Mouse (Mus musculus): Measurements from ENCODE around the gene Pmpca. TPM values are rescaled to one million over a fixed set of nuclear protein-coding genes. Genes with fewer than 3 reads are reported as not detected.

The Pmpca gene
- polyA plus RNA-seq, 1 experiment = 74.1 TPM

DNA sequence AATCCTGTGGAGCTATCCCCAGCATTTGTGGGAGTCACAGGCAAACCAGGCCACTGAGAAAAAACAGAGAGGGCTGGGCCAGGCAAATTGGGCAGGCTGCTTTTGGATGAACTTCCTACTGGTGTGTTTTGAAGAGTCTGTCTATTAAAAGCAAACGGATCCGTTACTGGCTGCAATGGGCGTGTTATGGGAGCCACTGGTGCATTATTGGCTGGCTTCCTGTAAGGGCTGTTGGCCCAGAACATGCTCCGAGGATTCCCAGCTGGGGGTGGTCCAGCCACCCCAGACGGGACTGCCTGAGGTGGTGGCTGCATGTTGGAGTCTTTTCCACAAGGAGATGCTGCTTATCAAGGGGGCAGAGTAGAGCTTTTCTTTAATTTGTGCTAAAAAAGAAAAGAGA, 52.5 kb downstream of the Pmpca start:
- Histone ChIP-seq H3K4me1 (ENCODE audit: control insufficient read depth, insufficient read depth, low read length) (peaks cover 3% of the 10 kb centered on the region), H3K4me3 (ENCODE audit: control insufficient read depth, low read depth, low read length) (no peak overlapping the region), H3K36me3 (ENCODE audit: control insufficient read depth, insufficient read depth, low read length) (peaks cover 9% of the 10 kb centered on the region), H3K27me3 (ENCODE audit: control insufficient read depth, insufficient read depth, low read length) (no peaks in the 10 kb centered on the region), H3K27ac (ENCODE audit: control insufficient read depth, insufficient read depth, low read depth, low read length) (no peak overlapping the region)
- no peak for TF ChIP-seq POLR2A (IDR thresholded peaks at IDR 0.05; ENCODE audit: control insufficient read depth, low read depth, low read length)
- TF ChIP-seq CTCF (IDR thresholded peaks at IDR 0.05; ENCODE audit: control insufficient read depth, insufficient read depth, insufficient replicate concordance, low read depth, low read length) = no peak

DNA sequence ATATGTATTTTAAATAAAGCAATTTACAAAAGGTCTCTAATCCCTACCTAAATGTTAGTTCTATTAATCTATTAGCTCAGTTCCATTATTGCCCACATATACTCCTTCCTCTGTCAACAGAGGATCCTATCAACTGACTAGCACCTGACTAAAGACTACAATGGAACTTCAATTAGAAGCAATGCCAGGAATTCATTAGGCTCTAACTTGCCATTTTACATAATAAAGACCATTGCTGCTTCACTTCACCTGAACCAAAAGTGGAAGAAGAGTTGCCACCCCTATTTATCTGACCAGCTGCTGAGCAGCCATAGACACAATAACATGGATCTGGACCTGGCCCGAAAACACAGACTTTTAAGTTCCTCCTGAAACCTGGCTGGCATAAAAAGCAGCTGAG, 53.7 kb downstream of the Pmpca start:
- TF ChIP-seq POLR2A (IDR thresholded peaks at IDR 0.05; ENCODE audit: control insufficient read depth, low read depth, low read length) = no peak
- TF ChIP-seq CTCF (IDR thresholded peaks at IDR 0.05; ENCODE audit: control insufficient read depth, insufficient read depth, insufficient replicate concordance, low read depth, low read length) = no peak
- Histone ChIP-seq H3K36me3 (ENCODE audit: control insufficient read depth, insufficient read depth, low read length) (peaks cover 9% of the 10 kb centered on the region), H3K27me3 (ENCODE audit: control insufficient read depth, insufficient read depth, low read length) (no peaks in the 10 kb centered on the region), H3K4me1 (ENCODE audit: control insufficient read depth, insufficient read depth, low read length) (peaks cover 4% of the 10 kb centered on the region), H3K27ac (ENCODE audit: control insufficient read depth, insufficient read depth, low read depth, low read length) (no peak overlapping the region), H3K4me3 (ENCODE audit: control insufficient read depth, low read depth, low read length) (no peak overlapping the region)

DNA sequence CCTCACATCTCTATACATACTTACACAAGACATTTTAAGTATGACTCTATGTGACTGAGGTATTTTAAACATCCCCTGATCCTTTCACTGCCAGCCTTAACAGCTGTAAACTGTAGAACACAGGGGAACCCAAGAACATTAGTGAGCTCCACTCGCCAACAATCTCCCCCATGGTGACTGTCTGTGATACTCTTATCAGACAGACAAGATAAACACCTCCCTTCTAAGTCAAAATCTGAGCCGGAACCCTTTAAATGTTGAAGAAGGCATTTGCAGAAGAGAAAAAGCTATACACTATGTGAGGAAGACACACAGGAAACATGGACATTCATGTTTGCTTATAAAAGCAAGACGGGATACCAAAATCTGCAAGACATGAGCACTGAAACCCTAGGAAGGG, 54.7 kb downstream of the Pmpca start:
- Histone ChIP-seq H3K4me3 (ENCODE audit: control insufficient read depth, low read depth, low read length) (peak overlapping the region; percentile 81), H3K36me3 (ENCODE audit: control insufficient read depth, insufficient read depth, low read length) (peaks cover 5% of the 10 kb centered on the region), H3K27ac (ENCODE audit: control insufficient read depth, insufficient read depth, low read depth, low read length) (no peak overlapping the region), H3K4me1 (ENCODE audit: control insufficient read depth, insufficient read depth, low read length) (peaks cover 4% of the 10 kb centered on the region), H3K27me3 (ENCODE audit: control insufficient read depth, insufficient read depth, low read length) (no peaks in the 10 kb centered on the region)
- TF ChIP-seq POLR2A (IDR thresholded peaks at IDR 0.05; ENCODE audit: control insufficient read depth, low read depth, low read length) = no peak
- TF ChIP-seq CTCF (IDR thresholded peaks at IDR 0.05; ENCODE audit: control insufficient read depth, insufficient read depth, insufficient replicate concordance, low read depth, low read length) = no peak

DNA sequence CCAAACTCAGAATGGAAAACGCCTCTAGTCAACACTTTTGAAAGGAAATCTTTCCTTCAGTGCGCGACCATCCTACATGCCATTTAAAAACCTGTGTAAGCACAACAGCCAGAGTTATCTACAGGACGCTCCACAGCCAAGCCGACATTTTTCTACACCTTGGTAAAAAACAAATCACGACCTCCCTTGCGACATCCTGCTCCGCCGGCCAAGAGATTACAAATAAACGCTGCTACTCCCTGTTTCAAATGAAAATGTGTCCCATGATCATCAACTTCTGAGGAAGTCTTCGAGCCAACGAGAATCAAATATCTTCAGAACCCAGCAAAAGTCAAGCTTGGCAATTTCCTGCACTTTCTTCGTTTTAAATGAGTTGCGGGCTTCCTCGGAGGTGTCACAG, 55.2 kb downstream of the Pmpca start:
- peaks cover 5% of the 10 kb centered on the region for H3K36me3 ChIP-seq (ENCODE audit: control insufficient read depth, insufficient read depth, low read length)
- no peaks in the 10 kb centered on the region for H3K27me3 ChIP-seq (ENCODE audit: control insufficient read depth, insufficient read depth, low read length)
- H3K27ac ChIP-seq (ENCODE audit: control insufficient read depth, insufficient read depth, low read depth, low read length) = peak overlapping the region; percentile 79
- H3K4me1 ChIP-seq (ENCODE audit: control insufficient read depth, insufficient read depth, low read length) = peaks cover 4% of the 10 kb centered on the region
- TF ChIP-seq POLR2A (IDR thresholded peaks at IDR 0.05; ENCODE audit: control insufficient read depth, low read depth, low read length) (no peak), CTCF (IDR thresholded peaks at IDR 0.05; ENCODE audit: control insufficient read depth, insufficient read depth, insufficient replicate concordance, low read depth, low read length) (no peak)
- peak overlapping the region; percentile 81 for H3K4me3 ChIP-seq (ENCODE audit: control insufficient read depth, low read depth, low read length)

DNA sequence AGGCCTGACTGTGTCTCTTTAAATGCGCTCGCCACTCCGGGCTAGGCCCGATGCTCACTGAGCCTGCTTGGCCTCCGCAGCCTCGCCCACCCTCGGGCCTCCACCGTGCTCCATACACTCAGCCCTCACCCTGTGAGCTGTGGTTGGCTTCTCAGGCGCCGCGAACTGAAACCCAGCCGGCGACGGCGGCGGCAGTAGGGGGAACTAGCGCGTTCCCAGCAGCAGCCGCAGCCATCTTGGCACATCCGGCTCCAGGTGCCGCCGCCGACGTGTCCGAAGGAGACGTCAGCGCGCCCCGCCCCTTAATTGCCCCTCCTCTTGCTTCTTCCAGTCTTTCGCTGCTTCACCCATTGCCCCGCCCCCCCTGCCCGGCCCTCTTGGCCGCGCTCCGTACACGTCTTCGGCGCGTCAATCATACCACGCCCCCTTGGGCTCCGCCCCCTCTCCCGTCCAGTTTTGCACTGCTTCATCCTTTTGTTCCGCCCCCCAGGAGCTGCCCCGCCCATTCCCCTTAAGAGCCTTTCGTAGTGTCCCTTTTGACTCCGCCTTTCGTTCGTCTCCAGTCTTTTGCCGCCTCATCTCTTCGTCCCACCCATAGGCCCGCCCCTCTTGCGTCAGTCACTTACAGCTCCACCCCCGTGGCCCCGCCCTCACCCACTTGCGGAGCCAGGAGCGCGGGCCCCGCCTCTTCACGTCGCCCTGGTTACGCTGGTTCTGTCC, 56.0 kb downstream of the Pmpca start, which contains the start of gene Sec16a:
Sec16a (minus strand) TSS at position 271 of the 720 bp plus-strand sequence.
- Histone ChIP-seq H3K4me1 (ENCODE audit: control insufficient read depth, insufficient read depth, low read length) (peaks cover 4% of the 10 kb centered on the region), H3K27ac (ENCODE audit: control insufficient read depth, insufficient read depth, low read depth, low read length) (peak within 1 kb of the TSS; percentile 96), H3K27me3 (ENCODE audit: control insufficient read depth, insufficient read depth, low read length) (no peaks in the 10 kb centered on the region), H3K4me3 (ENCODE audit: control insufficient read depth, low read depth, low read length) (peak within 1 kb of the TSS; percentile 81), H3K36me3 (ENCODE audit: control insufficient read depth, insufficient read depth, low read length) (peaks cover 2% of the 10 kb centered on the region; the same call in 1 of the 2 replicates)
- TF ChIP-seq POLR2A (IDR thresholded peaks at IDR 0.05; ENCODE audit: control insufficient read depth, low read depth, low read length) = peak; percentile 57; the same call in 1 of the 2 replicates
- no peak for TF ChIP-seq CTCF (IDR thresholded peaks at IDR 0.05; ENCODE audit: control insufficient read depth, insufficient read depth, insufficient replicate concordance, low read depth, low read length)

DNA sequence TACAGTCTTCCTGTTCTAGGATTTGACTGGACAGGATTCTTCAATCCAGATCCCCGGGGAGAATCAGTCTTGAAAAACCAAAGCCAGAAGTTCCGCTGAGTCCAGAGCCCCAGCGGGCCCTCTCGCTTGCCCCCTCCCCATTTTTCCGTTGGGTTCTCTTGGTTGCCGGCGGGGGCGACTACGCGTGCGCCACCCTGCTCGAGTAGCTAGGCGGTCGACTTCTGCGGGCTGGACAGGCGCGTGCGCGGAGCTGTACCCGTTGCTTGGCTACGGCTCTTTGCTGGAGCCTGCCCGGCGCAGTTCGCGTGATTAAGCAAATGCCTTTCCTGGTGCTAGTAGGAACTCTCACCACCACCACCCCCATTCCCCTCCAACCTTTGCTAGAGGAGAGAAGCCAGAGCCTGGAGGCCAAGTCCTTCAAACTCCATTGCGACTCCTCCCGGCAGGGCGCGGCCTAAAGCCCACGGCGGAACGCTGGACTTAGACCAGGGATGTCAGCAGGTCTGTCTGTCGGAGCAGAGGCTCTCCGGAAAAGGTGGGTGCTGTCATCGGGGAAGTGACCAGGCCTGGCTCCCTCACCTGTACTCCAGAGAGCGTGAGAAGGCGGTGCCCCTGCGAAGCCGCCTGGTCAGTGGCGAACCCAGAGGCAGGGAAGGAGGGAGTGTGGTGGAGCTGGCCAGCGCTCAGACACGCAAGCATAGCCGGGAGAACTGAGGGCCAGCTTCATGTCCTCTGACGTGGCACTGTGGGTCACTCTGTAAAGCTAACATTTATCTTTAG, 56.7 kb downstream of the Pmpca start:
- Histone ChIP-seq H3K4me1 (ENCODE audit: control insufficient read depth, insufficient read depth, low read length) (peaks cover 4% of the 10 kb centered on the region), H3K36me3 (ENCODE audit: control insufficient read depth, insufficient read depth, low read length) (no peaks in the 10 kb centered on the region), H3K27me3 (ENCODE audit: control insufficient read depth, insufficient read depth, low read length) (no peaks in the 10 kb centered on the region), H3K4me3 (ENCODE audit: control insufficient read depth, low read depth, low read length) (peak overlapping the region; percentile 81), H3K27ac (ENCODE audit: control insufficient read depth, insufficient read depth, low read depth, low read length) (peak overlapping the region; percentile 96)
- 0 out of 2 replicates have a peak, but pooled peaks have one; percentile 40 for TF ChIP-seq POLR2A (IDR thresholded peaks at IDR 0.05; ENCODE audit: control insufficient read depth, low read depth, low read length)
- TF ChIP-seq CTCF (IDR thresholded peaks at IDR 0.05; ENCODE audit: control insufficient read depth, insufficient read depth, insufficient replicate concordance, low read depth, low read length) = no peak; the same call in 1 of the 2 replicates

DNA sequence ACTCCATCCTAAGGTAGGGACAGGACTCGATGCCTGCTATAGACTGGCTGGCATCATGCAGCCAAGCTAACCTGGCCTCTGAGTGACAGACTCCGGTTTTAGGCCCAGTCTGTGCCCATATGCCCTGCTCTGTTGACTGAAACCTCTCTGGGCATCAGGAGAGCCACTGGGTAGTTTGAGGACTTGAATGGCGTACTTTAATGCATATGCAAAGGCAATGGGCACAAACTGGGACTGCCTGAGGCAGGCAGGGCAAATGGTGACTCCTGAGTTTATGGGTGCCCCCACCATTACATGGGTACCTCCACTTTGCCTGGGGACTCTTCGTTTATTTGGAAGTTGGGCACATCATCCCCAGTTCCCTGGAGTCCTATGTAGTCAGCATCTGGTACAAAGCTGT, 57.5 kb downstream of the Pmpca start:
- peaks cover 4% of the 10 kb centered on the region for H3K4me1 ChIP-seq (ENCODE audit: control insufficient read depth, insufficient read depth, low read length)

More for the DNA sequence above, 57.5 kb downstream of the Pmpca start:
- TF ChIP-seq CTCF (IDR thresholded peaks at IDR 0.05; ENCODE audit: control insufficient read depth, insufficient read depth, insufficient replicate concordance, low read depth, low read length) (no peak), POLR2A (IDR thresholded peaks at IDR 0.05; ENCODE audit: control insufficient read depth, low read depth, low read length) (no peak)
- H3K27ac ChIP-seq (ENCODE audit: control insufficient read depth, insufficient read depth, low read depth, low read length) = no peak overlapping the region
- H3K36me3 ChIP-seq (ENCODE audit: control insufficient read depth, insufficient read depth, low read length) = no peaks in the 10 kb centered on the region
- H3K27me3 ChIP-seq (ENCODE audit: control insufficient read depth, insufficient read depth, low read length) = no peaks in the 10 kb centered on the region
- peak overlapping the region; percentile 81 for H3K4me3 ChIP-seq (ENCODE audit: control insufficient read depth, low read depth, low read length)

Other genes starting within 250 kb of the Pmpca start
- 0.20 and 0.65 TPM in 2 replicates for gene Lhx3, start 181.1 kb upstream of the Pmpca start, polyA plus RNA-seq (2012; rRNA removed)
- gene Qsox2, start 151.8 kb upstream of the Pmpca start, polyA plus RNA-seq (2012; rRNA removed) = 26.3 and 33.0 TPM in 2 replicates
- gene Ccdc187, start 94.8 kb upstream of the Pmpca start, polyA plus RNA-seq (2012; rRNA removed) = 90.3 and 101 TPM in 2 replicates
- gene Gpsm1, start 73.8 kb upstream of the Pmpca start, polyA plus RNA-seq (2012; rRNA removed) = 16.6 and 20.5 TPM in 2 replicates
- 6.2 and 6.5 TPM in 2 replicates for gene Dnlz, start 37.2 kb upstream of the Pmpca start, polyA plus RNA-seq (2012; rRNA removed)
- 0.75 and 1.9 TPM in 2 replicates for gene Card9, start 28.4 kb upstream of the Pmpca start, polyA plus RNA-seq (2012; rRNA removed)
- gene Snapc4, start 8.7 kb upstream of the Pmpca start, polyA plus RNA-seq (2012; rRNA removed) = 20.2 and 22.5 TPM in 2 replicates
- 388 and 401 TPM in 2 replicates for gene Entr1, start within 50 bp of the Pmpca start, polyA plus RNA-seq (2012; rRNA removed)
- gene Inpp5e, start 19.9 kb downstream of the Pmpca start, polyA plus RNA-seq (2012; rRNA removed) = 67.3 and 71.0 TPM in 2 replicates
- 58.1 and 58.6 TPM in 2 replicates for gene Sec16a, start 55.9 kb downstream of the Pmpca start, polyA plus RNA-seq (2012; rRNA removed)
- 3.0 TPM in 2 replicates for gene Notch1, start 127.3 kb downstream of the Pmpca start, polyA plus RNA-seq (2012; rRNA removed)
- 27.4 and 41.2 TPM in 2 replicates for gene Egfl7, start 190.7 kb downstream of the Pmpca start, polyA plus RNA-seq (2012; rRNA removed)
- gene Gm20532, start 197.3 kb downstream of the Pmpca start, polyA plus RNA-seq (2012; rRNA removed) = not detected in 2 replicates
- 223 and 249 TPM in 2 replicates for gene Agpat2, start 215.1 kb downstream of the Pmpca start, polyA plus RNA-seq (2012; rRNA removed)
- 10.3 and 12.0 TPM in 2 replicates for gene Fam69b, start 239.1 kb downstream of the Pmpca start, polyA plus RNA-seq (2012; rRNA removed)